Mouse (Mus musculus): Measurements from ENCODE around the gene Mrpl20.
"Not testable (repeated sequence)": the region's sequence is repeated elsewhere in the genome, so short reads cannot be mapped to it uniquely, and the experiment has no call there.

Gene Mrpl20

DNA sequence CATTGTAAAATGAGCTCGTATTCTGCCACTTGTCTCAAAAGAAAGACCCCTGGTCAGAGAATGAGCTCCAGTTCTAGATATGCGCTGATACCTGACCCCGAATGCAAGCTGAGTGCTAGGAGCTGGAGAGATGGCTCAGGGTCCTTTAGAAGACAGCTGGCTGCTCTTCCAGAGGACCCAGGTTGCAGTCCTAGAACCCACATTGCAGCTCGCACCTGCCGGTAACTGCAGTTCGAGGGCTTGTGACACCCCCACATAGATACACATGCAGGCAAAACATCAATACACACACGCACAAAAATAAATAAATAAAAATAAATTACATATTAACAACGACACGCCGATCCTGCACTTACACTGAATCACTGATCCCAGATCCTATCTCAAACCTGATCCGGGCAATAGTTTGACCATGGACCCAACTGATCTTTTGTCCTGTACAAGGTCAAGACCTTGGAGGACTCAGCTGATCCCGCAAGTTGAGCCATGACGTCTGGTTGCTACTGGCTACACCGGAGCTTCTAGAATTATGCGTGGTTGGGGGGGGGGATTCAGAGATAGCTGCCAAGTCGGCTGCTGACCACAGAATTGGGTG, 19.1 kb upstream of the Mrpl20 start:
- DNase-seq (ENCODE audit: low spot score) = no peak

GRCm38 (mm10) chr4:155784081-155784701, 18.5 kb upstream of the Mrpl20 start:
- peak; percentile 78 for DNase-seq (ENCODE audit: low spot score)

DNA sequence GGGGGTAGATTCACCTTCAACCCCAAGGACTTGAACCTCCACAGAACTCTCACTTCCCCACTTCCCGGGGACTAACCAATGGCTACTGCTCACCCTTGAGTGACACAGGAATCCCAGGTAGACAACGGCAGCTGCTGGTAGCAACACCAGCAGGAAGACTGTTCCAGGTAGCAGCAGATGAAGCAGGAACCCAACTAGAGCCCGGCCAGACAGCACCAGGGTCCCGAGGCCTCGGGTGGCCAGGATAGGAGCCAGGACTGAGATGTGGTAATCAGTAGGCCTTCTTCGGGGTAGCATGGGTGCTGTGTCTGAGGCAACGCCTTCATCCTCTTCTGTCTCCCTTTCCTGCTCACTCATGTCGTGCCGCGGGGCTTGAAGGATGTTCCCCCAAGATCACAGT, 17.4 kb upstream of the Mrpl20 start:
- no peak for DNase-seq (ENCODE audit: low spot score)

DNA sequence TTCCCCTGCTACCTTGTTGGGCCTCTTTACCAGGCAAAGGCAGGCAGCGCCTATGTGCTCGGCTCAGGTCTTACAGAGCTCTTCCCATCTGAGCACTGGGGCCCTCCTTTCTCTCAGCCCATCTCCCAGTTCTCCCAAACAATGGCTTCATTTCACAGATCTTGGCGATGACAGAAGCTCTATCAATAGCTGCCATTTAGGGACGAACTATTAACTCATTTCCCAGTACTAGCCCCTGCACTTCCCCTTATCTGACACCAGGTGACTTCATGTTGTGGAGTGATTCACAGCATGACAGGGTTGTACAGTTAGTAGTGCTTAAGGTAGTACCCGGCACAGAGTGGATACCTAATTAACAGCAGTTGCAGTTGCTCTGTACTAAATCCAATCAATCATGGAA, 16.9 kb upstream of the Mrpl20 start, which contains the start of gene Tmem88b:
Gene Tmem88b (minus strand): TSS at position 56 of the 400 bp plus-strand sequence.
- no peak for DNase-seq (ENCODE audit: low spot score)

DNA sequence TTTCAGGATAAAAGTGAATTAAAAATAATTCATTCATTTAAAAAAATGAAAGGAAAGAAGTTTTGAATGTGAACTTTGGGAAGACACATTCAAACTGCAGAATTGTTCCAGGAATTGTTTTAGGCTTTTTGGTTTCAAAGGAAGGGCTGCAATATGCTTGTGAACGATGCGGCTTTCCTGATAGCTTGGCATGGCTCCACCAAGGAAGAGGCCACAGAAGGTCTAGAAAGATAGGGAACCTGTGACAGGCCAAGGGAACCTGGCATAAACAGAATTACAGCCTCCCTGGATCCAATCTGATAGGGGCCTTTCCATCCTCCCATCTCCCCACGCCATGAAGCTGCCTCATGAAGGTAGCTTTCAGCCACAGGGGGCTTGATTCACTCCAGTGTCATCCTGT, 14.4 kb upstream of the Mrpl20 start:
- no peak for DNase-seq (ENCODE audit: low spot score)

DNA sequence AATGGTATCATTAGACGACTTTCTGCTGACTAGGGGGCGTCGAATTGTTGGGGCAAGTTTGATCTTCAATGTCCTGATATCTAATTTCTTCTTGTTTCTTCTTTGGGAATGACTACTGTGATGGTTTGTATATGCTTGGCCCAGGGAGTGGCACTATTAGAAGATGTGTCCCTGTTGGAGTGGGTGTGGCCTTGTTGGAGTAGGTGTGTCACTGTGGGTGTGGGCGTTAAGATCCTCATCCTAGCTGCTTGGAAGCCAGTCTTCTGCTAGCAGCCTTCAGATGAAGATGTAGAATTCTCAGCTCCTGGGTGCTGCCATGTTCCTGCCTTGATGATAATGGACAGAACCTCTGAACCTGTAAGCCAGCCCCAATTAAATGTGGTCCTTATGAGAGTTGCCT, 13.8 kb upstream of the Mrpl20 start:
- DNase-seq (ENCODE audit: low spot score) = not testable (repeated sequence)

GRCm38 (mm10) chr4:155790021-155790489, 12.6 kb upstream of the Mrpl20 start, which contains the start of gene Ankrd65:
Gene Ankrd65, plus strand, starts transcription at chr4:155790439.
- peak; percentile 96 for DNase-seq (ENCODE audit: low spot score)

DNA sequence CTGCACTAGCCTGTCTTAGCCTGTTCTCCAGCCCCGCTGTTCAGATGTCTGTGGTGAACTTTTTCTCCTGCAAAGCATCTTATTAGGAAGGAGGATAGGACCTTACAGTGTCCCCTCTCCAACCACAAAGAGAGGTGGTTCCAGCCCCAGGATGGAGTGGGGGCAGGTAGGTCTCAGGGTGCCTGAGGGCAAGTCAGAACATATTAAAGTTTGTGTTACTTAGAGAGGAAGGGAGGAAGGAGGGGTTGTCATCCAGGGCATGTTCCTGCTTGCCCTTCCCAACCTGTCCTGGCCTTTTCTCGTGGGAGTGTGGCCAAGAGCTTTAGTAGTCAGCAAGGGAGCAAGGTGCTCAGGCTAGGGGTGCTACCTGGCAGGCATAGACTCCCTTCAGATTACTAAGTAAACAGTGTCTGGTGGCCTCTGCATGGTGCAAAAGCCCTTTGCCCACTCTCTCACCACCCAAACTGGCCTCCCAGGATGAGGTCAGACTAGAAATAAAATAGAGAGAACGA, 12.0 kb upstream of the Mrpl20 start:
- no peak for DNase-seq (ENCODE audit: low spot score)

- DNase-seq (ENCODE audit: low spot score) = no peak
These were observed 11.3 kb upstream of the Mrpl20 start for GRCm38 (mm10) chr4:155791240-155791933.

GRCm38 (mm10) chr4:155793730-155794129, 8.9 kb upstream of the Mrpl20 start:
- no peak for DNase-seq (ENCODE audit: low spot score)

DNA sequence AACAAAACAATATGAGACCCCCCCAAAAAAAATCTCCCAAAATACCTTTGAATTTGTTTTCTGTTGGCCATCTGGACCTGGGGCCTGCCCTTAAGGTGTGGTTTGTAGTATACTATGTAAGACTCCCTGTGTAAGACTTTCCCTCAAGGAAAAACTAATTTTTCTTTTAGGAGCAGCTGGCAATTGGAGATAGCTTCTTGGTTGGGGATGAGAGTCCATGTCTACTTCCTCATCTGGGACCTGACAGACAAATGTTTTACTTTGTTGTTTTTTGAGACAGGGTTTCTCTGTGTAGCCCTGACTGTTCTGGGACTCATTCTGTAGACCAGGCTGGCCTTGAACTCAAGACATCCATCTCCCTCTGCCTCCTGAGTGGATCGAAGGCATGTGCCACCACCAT, 603 bp upstream of the Mrpl20 start:
- DNase-seq (ENCODE audit: low spot score) = no peak

DNA sequence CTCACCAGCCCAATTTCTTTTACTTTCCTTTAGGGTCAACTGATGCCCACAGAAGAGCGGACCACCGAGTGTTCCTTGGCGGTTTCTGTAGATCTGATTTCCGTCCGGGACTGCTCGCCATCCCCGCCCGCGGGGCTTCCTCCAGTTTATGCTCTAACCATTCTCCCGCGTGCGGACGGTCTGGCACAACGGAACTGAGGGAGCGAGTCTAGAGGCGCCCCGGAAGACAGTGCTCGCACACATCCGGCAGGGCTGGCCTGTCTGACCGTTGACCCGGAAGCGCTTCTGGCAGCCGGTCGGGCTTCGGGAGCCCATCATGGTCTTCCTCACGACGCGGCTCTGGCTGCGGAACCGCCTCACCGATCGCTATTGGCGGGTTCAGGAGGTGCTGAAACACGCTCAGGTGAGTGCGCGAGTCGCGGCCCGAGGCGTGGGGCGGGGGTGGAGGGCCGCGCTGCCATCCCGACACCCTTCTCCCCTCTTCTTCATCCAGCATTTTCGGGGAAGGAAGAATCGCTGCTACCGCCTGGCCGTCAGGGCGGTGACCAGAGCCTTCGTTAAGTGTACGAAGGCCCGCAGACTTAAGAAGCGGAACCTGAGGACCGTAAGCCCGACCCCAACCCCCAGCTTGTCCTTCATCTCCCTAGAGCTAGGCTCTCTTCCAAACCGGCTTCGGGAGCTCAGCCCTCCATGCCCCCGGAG, 813 bp downstream of the Mrpl20 start:
- peak; percentile 94 for DNase-seq (ENCODE audit: low spot score)

DNA sequence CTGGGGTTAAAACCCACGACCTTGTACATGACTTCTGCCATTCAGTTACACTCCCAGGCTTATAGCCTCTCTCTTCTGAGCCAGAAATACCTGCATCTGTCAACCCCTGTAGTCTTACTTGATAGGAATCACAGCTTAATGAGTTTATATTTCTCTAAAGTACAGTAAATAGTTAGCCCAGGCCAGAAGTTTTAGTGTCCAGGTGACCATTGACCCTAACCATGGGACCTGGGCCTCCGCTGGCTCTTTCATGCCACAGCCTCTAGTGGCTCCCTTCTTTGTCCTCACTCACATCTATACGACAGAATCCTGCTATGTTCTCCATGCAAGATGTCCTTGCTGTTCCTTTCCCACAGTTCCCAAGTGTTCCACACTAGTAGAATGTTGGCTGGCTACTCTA, 5.2 kb downstream of the Mrpl20 start:
- no peak for DNase-seq (ENCODE audit: low spot score)

DNA sequence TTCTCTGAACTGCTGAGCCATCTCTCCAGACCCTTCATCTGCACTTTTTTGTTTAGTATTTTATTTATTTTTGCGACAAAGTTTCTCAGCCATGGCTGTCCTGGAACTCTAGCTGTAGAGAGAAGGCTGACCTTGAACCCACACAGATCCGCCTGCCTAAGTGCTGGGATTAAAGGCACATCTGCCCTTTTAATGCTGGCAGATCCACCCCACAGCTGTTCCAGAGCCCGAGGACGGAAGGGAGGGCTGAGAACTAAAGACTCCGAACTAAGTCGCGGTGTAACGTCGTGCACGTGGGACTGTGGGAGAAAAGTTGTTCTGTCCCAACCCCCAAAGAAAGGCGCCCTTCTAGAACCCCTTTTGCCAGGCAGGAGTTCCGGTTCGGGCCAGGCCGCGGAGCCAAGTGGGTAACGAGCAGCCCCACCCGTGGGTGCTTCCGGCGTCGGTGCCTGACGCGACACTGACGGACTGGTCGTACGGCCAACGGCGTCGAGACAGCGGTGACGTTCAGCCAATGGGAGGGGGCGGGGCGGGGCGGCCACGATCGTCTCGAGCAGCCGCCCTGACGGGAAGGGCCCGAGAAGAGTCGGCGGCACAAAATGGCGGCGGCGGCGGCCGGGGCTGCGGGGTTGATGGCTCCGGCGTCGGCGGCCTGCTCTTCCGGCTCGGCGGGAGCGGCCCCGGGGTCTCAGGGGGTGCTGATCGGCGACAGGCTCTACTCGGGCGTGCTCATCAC, 9.4 kb downstream of the Mrpl20 start, which contains the start of gene Ccnl2:
Gene Ccnl2 (plus strand): TSS at position 561 of the 736 bp plus-strand sequence.
- peak; percentile 95 for DNase-seq (ENCODE audit: low spot score)

DNA sequence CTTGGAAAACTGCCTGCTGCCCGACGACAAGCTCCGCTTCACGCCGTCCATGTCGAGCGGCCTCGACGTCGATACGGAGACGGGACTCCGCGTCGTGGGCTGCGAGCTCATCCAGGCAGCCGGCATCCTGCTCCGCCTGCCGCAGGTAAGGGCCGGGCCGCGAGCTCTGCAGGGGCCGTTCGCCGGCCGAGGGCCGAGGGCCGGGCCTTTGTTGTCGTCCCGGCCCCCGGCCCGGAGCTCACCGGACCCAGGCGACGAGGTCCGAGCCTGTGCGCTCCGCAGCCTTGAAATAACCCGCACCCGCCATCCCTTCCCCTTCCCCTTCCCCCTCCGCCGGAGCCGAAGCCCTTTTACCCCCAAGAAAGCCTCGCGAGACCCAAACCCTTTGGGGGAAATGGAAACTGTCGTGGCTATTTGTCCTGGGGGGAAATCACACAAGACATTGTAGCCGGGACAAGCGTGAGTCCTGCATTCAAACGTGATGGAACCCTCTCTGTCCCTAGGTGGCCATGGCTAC, 10.0 kb downstream of the Mrpl20 start:
- peak; percentile 72 for DNase-seq (ENCODE audit: low spot score)

- no peak for DNase-seq (ENCODE audit: low spot score)
These were observed 14.9 kb downstream of the Mrpl20 start for GRCm38 (mm10) chr4:155817533-155817932.

- DNase-seq (ENCODE audit: low spot score) = no peak
These were observed 18.3 kb downstream of the Mrpl20 start for GRCm38 (mm10) chr4:155821025-155821424.

DNA sequence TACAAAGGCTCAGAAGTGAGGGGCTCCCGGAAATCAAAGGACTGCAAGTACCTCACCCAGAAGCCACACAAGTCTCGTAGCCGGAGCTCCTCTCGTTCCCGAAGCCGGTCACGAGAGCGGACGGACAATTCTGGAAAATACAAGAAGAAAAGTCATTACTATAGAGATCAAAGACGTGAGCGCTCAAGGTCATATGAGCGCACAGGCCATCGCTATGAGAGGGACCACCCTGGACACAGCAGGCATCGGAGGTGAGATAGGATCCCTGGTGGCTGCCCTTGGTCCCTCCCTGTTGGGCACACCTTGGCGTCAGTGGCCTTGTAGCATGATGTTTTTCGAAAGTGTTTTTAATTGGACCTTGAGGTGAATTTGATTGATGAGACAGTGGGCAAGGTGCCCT, 20.8 kb downstream of the Mrpl20 start:
- no peak for DNase-seq (ENCODE audit: low spot score)

- no peak for DNase-seq (ENCODE audit: low spot score)
These were observed 27.2 kb downstream of the Mrpl20 start for GRCm38 (mm10) chr4:155829866-155830265.

DNA sequence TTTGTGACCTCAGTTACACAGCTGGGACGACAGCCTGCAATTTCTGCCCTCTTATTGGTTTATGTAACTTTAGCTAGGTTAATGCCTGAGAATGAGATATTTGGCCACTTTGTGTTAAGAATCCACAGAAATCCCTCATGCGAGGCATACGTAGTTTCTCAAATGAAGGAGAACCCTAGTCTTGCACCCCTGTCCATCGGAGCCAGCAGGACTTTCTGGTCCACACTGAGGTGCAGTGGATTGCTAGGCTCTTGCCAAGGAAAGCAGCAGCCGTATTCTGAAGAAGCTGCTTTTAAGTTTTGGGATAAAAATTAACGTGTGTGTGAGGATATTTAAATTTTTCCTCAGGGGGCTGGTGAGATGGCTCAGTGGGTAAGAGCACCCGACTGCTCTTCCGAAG, 27.9 kb downstream of the Mrpl20 start:
- DNase-seq (ENCODE audit: low spot score) = no peak

GRCm38 (mm10) chr4:155831205-155831766, 28.6 kb downstream of the Mrpl20 start, which contains the start of gene Aurkaip1:
Gene Aurkaip1, plus strand, starts transcription at chr4:155831272.
- peak; percentile 91 for DNase-seq (ENCODE audit: low spot score)
